Mouse (Mus musculus) heart, embryonic 13.5 days (tissue): ENCODE results near the gene Ube4b. TPM values are rescaled to one million over a fixed set of nuclear protein-coding genes. Genes with fewer than 3 reads are reported as not detected.

Experiments
- ATAC-seq: fragments of 200-750 bp; cut with Nextera tagmentation; 2 replicates; pipeline ENCODE4 v1.8.0; 2017; ENCODE audit warnings: moderate TSS enrichment; ENCODE audit not compliant: insufficient number of reproducible peaks, low FRiP score, low TSS enrichment; ENCODE audit errors: extremely low read depth
- H3K27ac ChIP-seq: fragments of 300-500 bp; sonication (generic); replicated peaks from 2 replicates; pipeline ENCODE4 v1.5.1; 2015; ENCODE audit warnings: moderate library complexity, mild to moderate bottlenecking, inconsistent platforms
- H3K27me3 ChIP-seq: fragments of 300-500 bp; sonication (generic); replicated peaks from 2 replicates; pipeline ENCODE4 v1.6.1; 2015; ENCODE audit warnings: mild to moderate bottlenecking, inconsistent platforms
- H3K36me3 ChIP-seq: fragments of 300-500 bp; sonication (generic); 2 replicates; pipeline ENCODE4 v1.6.1; 2015; ENCODE audit warnings: mild to moderate bottlenecking, inconsistent platforms
- H3K4me1 ChIP-seq: fragments of 300-500 bp; sonication (generic); 2 replicates; pipeline ENCODE4 v1.6.1; 2015; ENCODE audit warnings: inconsistent platforms
- H3K4me2 ChIP-seq: fragments of 300-500 bp; sonication (generic); 2 replicates; pipeline ENCODE4 v1.6.1; 2015; ENCODE audit warnings: inconsistent platforms, mild to moderate bottlenecking, moderate library complexity
- H3K4me3 ChIP-seq: fragments of 300-500 bp; sonication (generic); 2 replicates; pipeline ENCODE4 v1.5.1; 2015; ENCODE audit warnings: moderate library complexity, mild to moderate bottlenecking, inconsistent platforms
- H3K9ac ChIP-seq: fragments of 300-500 bp; sonication (generic); 2 replicates; pipeline ENCODE4 v1.6.1; 2015; ENCODE audit warnings: inconsistent platforms, mild to moderate bottlenecking, moderate library complexity
- H3K9me3 ChIP-seq: fragments of 300-500 bp; sonication (generic); 2 replicates; pipeline ENCODE4 v1.6.1; 2016; ENCODE audit warnings: inconsistent platforms
- WGBS: fragments of 180-500 bp; shearing (Covaris S2); methylation state at CpG from one replicate; pipeline ENCODE4 v1.1.7; 2015; ENCODE audit warnings: mixed read lengths; 5-methylcytosine and 5-hydroxymethylcytosine counted together
- polyA plus RNA-seq: library from polyadenylated mRNA; unstranded; fragments of >200 nt; fragmentation: Nextera tagmentation; extraction: Ambion mirVana; gene quantifications from 2 replicates; pipeline ENCODE4 v1.2.1, GENCODE M21; 2015

Gene Ube4b
- polyA plus RNA-seq, 1 experiment from 2014 or later = 32.3 TPM

DNA sequence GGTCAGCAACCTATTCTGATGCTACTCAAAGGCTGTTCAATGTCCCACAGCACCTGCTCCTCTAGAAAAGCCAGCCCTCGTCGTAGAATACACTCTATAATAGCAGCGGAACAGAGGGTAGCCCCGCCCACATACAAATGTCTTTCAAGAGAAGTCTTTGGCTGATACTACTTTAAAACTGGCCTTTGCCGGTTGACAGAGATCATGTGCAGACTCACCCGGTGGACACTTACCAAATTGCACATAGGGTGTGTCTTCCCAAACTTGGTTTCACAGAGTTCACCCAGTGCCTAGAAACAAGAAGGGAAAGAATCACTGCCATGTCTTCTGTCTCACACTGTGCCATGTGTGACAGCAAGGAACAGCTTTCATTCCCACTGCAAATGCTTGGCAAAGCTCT is 65.5 kb downstream of the Ube4b start:
- WGBS = 60% methylated on average over 6 of the region's 6 CpGs
- Histone ChIP-seq H3K4me2 (no peak overlapping the region), H3K4me3 (no peak overlapping the region)

DNA sequence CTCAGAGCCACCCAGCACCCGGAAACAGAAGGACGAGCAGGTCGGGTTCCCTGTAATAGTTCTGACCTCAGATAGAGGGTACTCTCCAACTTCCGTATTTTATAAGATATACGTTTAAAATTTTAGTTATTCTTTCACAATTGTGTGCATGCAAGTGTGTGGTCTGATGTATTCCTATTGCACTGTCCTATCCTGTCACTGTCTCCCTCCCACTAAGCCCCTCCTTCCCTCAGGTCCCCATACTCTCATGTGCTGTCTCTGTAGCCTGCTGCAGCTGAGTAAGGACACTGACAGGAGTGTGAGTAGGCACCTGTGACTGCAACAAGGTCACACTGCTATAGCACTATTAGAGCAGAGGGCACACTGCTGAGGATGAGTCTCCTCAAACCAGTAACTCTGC is 65.9 kb downstream of the Ube4b start:
- H3K36me3 ChIP-seq = peaks cover 93% of the 10 kb centered on the region

More for the DNA sequence above, 65.5 kb downstream of the Ube4b start:
- no peaks in the 10 kb centered on the region for H3K9me3 ChIP-seq
- H3K4me1 ChIP-seq = peaks cover 41% of the 10 kb centered on the region
- no peak overlapping the region for H3K9ac ChIP-seq
- no peak overlapping the region for H3K27ac ChIP-seq
- peaks cover 89% of the 10 kb centered on the region for H3K36me3 ChIP-seq
- H3K27me3 ChIP-seq = no peaks in the 10 kb centered on the region
- no peak for ATAC-seq

GRCm38 (mm10) chr4:149357982-149358381 is 68.6 kb downstream of the Ube4b start:
- 93% methylated on average over 5 of the region's 5 CpGs for WGBS
- no peaks in the 10 kb centered on the region for H3K9me3 ChIP-seq
- ATAC-seq = no peak
- no peaks in the 10 kb centered on the region for H3K27me3 ChIP-seq
- no peak overlapping the region for H3K4me3 ChIP-seq
- peaks cover 98% of the 10 kb centered on the region for H3K36me3 ChIP-seq
- H3K27ac ChIP-seq = no peak overlapping the region
- no peak overlapping the region for H3K4me2 ChIP-seq
- H3K9ac ChIP-seq = no peak overlapping the region
- peaks cover 21% of the 10 kb centered on the region; the same call in 1 of the 2 replicates for H3K4me1 ChIP-seq

More for the DNA sequence above, 65.9 kb downstream of the Ube4b start:
- Histone ChIP-seq H3K9ac (no peak overlapping the region), H3K27me3 (no peaks in the 10 kb centered on the region), H3K9me3 (no peaks in the 10 kb centered on the region), H3K4me2 (no peak overlapping the region), H3K27ac (no peak overlapping the region), H3K4me1 (peaks cover 37% of the 10 kb centered on the region), H3K4me3 (no peak overlapping the region)
- ATAC-seq = no peak
- WGBS = 91% methylated on average over 5 of the region's 5 CpGs

DNA sequence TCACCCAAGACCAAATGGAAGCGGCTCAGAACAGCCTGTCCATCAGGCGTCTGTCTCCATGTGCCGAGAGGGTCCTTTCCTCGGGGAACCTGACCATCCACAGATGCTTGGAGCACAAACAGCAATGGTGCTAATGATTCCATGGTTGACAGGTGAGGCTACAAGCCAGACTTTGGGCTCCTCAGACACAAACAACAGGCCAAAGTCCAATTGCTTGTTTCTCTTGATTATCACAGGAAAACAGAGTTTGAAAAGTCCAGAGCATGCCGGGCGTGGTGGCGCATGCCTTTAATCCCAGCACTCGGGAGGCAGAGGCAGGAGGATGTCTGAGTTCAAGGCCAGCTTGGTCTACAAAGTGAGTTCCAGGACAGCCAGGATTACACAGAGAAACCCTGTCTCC is 71.9 kb downstream of the Ube4b start:
- Histone ChIP-seq H3K9ac (no peak overlapping the region), H3K4me3 (no peak overlapping the region), H3K4me2 (no peak overlapping the region), H3K27ac (no peak overlapping the region), H3K4me1 (peaks cover 8% of the 10 kb centered on the region; the same call in 1 of the 2 replicates), H3K27me3 (no peaks in the 10 kb centered on the region), H3K36me3 (peaks cover 98% of the 10 kb centered on the region), H3K9me3 (no peaks in the 10 kb centered on the region)
- no peak for ATAC-seq
- 93% methylated on average over 8 of the region's 8 CpGs for WGBS

- H3K36me3 ChIP-seq = peaks cover 96% of the 10 kb centered on the region
- H3K9me3 ChIP-seq = no peaks in the 10 kb centered on the region
- H3K4me3 ChIP-seq = no peak overlapping the region
These were observed 74.9 kb downstream of the Ube4b start for GRCm38 (mm10) chr4:149351596-149352150.

GRCm38 (mm10) chr4:149348963-149349362 is 77.6 kb downstream of the Ube4b start:
- H3K27ac ChIP-seq = no peak overlapping the region
- H3K9ac ChIP-seq = no peak overlapping the region
- 79% methylated on average over 5 of the region's 5 CpGs for WGBS
- H3K4me3 ChIP-seq = no peak overlapping the region
- H3K4me2 ChIP-seq = no peak overlapping the region
- peaks cover 97% of the 10 kb centered on the region for H3K36me3 ChIP-seq
- no peaks in the 10 kb centered on the region for H3K27me3 ChIP-seq
- peaks cover 35% of the 10 kb centered on the region for H3K4me1 ChIP-seq
- ATAC-seq = no peak
- no peaks in the 10 kb centered on the region for H3K9me3 ChIP-seq

More at GRCm38 (mm10) chr4:149351596-149352150, 74.9 kb downstream of the Ube4b start:
- no peaks in the 10 kb centered on the region for H3K27me3 ChIP-seq
- peaks cover 10% of the 10 kb centered on the region for H3K4me1 ChIP-seq
- peak overlapping the region; percentile 36; the same call in 1 of the 2 replicates for H3K27ac ChIP-seq
- H3K9ac ChIP-seq = peak overlapping the region; percentile 53
- no peak for ATAC-seq
- 56% methylated on average over 8 of the region's 8 CpGs for WGBS
- no peak overlapping the region for H3K4me2 ChIP-seq

GRCm38 (mm10) chr4:149345873-149346272 is 80.7 kb downstream of the Ube4b start:
- H3K9me3 ChIP-seq = no peaks in the 10 kb centered on the region
- peaks cover 34% of the 10 kb centered on the region for H3K4me1 ChIP-seq
- WGBS = 53% methylated on average over 5 of the region's 5 CpGs
- H3K4me3 ChIP-seq = no peak overlapping the region
- peaks cover 98% of the 10 kb centered on the region for H3K36me3 ChIP-seq
- 0 out of 2 replicates have a peak overlapping the region, but pooled peaks have one; percentile 33 for H3K9ac ChIP-seq
- H3K27ac ChIP-seq = peak overlapping the region; percentile 76
- no peaks in the 10 kb centered on the region for H3K27me3 ChIP-seq
- no peak overlapping the region for H3K4me2 ChIP-seq
- ATAC-seq = no peak

GRCm38 (mm10) chr4:149344311-149344710 is 82.2 kb downstream of the Ube4b start:
- no peak overlapping the region for H3K4me2 ChIP-seq
- H3K4me3 ChIP-seq = no peak overlapping the region
- no peaks in the 10 kb centered on the region for H3K27me3 ChIP-seq
- peaks cover 50% of the 10 kb centered on the region for H3K4me1 ChIP-seq
- no peak for ATAC-seq
- H3K9me3 ChIP-seq = no peaks in the 10 kb centered on the region
- H3K36me3 ChIP-seq = peaks cover 92% of the 10 kb centered on the region
- H3K9ac ChIP-seq = no peak overlapping the region
- WGBS = 67% methylated on average over 8 of the region's 8 CpGs
- H3K27ac ChIP-seq = peak overlapping the region; percentile 46; the same call in 1 of the 2 replicates

DNA sequence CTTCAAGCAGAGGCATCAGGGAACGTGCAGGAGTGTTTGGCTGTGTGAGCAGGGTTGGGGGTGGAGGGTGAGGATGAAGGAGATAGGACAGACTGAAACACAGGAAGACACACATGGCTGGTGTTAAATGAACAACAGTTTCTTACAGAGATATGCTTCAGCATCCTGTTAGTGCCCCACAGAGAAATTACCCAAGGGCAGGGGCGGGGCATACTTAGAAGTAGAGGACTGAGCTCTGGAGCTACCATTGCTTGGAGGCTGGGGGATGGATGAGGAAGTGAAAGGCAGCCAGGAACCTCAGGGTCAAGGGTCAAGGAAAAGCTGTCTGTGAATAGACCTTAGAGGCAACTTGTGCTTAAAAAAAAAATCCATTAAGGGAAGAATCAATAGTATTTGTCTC is 85.9 kb downstream of the Ube4b start:
- H3K9ac ChIP-seq = no peak overlapping the region
- H3K27ac ChIP-seq = peak overlapping the region; percentile 25; the same call in 1 of the 2 replicates
- no peak overlapping the region for H3K4me2 ChIP-seq
- H3K27me3 ChIP-seq = no peaks in the 10 kb centered on the region
- ATAC-seq = no peak
- peaks cover 92% of the 10 kb centered on the region for H3K36me3 ChIP-seq
- H3K4me1 ChIP-seq = peaks cover 73% of the 10 kb centered on the region
- H3K9me3 ChIP-seq = no peaks in the 10 kb centered on the region
- WGBS = 31% methylated on average over 2 of the region's 2 CpGs
- no peak overlapping the region for H3K4me3 ChIP-seq

- no peak overlapping the region for H3K4me3 ChIP-seq
- no peaks in the 10 kb centered on the region for H3K9me3 ChIP-seq
- H3K4me2 ChIP-seq = no peak overlapping the region
- ATAC-seq = no peak
- peaks cover 67% of the 10 kb centered on the region for H3K4me1 ChIP-seq
- 39% methylated on average over 5 of the region's 5 CpGs for WGBS
- H3K27me3 ChIP-seq = no peaks in the 10 kb centered on the region
- peak overlapping the region; percentile 25; the same call in 1 of the 2 replicates for H3K27ac ChIP-seq
- H3K36me3 ChIP-seq = peaks cover 92% of the 10 kb centered on the region
- no peak overlapping the region for H3K9ac ChIP-seq
These were observed 86.9 kb downstream of the Ube4b start for GRCm38 (mm10) chr4:149339426-149340214.

GRCm38 (mm10) chr4:149338137-149338536 is 88.4 kb downstream of the Ube4b start:
- Histone ChIP-seq H3K27ac (peak overlapping the region; percentile 71), H3K4me3 (no peak overlapping the region), H3K9ac (0 out of 2 replicates have a peak overlapping the region, but pooled peaks have one; percentile 10), H3K4me2 (no peak overlapping the region), H3K36me3 (peaks cover 92% of the 10 kb centered on the region), H3K9me3 (no peaks in the 10 kb centered on the region), H3K27me3 (no peaks in the 10 kb centered on the region), H3K4me1 (peaks cover 59% of the 10 kb centered on the region)
- WGBS = 62% methylated on average over 2 of the region's 2 CpGs
- no peak for ATAC-seq
